Mouse (Mus musculus) regulatory T cell (primary cell): ENCODE measurements around the gene Filip1.

ENCODE experiments used
- in situ Hi-C: fragments of 300-600 bp; cut with MboI, MseI; formaldehyde crosslinking; loops from one replicate; pipeline ENCODE4 v1.15.1; 2025; ENCODE audit warnings: high pct_unique_total_duplicates

Gene Filip1

GRCm38 (mm10) chr9:79912971-79913370, 99.7 kb downstream of the Filip1 start:
- in situ Hi-C loops: no loop called here

- in situ Hi-C loops: no loop called here
Observed at GRCm38 (mm10) chr9:79910166-79910565, 102.5 kb downstream of the Filip1 start.

GRCm38 (mm10) chr9:79898815-79899214, 113.8 kb downstream of the Filip1 start:
- in situ Hi-C loops: no loop called here

GRCm38 (mm10) chr9:79894665-79895064, 118.0 kb downstream of the Filip1 start:
- in situ Hi-C loops: no loop called here

GRCm38 (mm10) chr9:79893841-79894612, 118.6 kb downstream of the Filip1 start:
- in situ Hi-C loops: no loop called here

- in situ Hi-C loops: no loop called here
Observed at GRCm38 (mm10) chr9:79892183-79892582, 120.5 kb downstream of the Filip1 start.

- in situ Hi-C loops: no loop called here
Observed at GRCm38 (mm10) chr9:79890488-79890887, 122.2 kb downstream of the Filip1 start.

GRCm38 (mm10) chr9:79889132-79889531, 123.5 kb downstream of the Filip1 start:
- in situ Hi-C loops: loop anchor here (10.0 kb wide), 1 partner anchor 116 kb away; no protein-coding TSS in a partner anchor

GRCm38 (mm10) chr9:79885244-79886210, 127.1 kb downstream of the Filip1 start:
- in situ Hi-C loops: loop anchor here (10.0 kb wide), 1 partner anchor 119 kb away; no protein-coding TSS in a partner anchor

GRCm38 (mm10) chr9:79883139-79883538, 129.5 kb downstream of the Filip1 start:
- in situ Hi-C loops: loop anchor here (10.0 kb wide), 1 partner anchor 122 kb away; no protein-coding TSS in a partner anchor

- in situ Hi-C loops: loop anchor here (10.0 kb wide), 1 partner anchor 125 kb away; no protein-coding TSS in a partner anchor
Observed at GRCm38 (mm10) chr9:79880031-79880430, 132.6 kb downstream of the Filip1 start.

GRCm38 (mm10) chr9:79875522-79876131, 137.0 kb downstream of the Filip1 start:
- in situ Hi-C loops: no loop called here

GRCm38 (mm10) chr9:79872598-79872997, 140.1 kb downstream of the Filip1 start:
- in situ Hi-C loops: no loop called here

GRCm38 (mm10) chr9:79869512-79869911, 143.1 kb downstream of the Filip1 start:
- in situ Hi-C loops: no loop called here

GRCm38 (mm10) chr9:79865998-79866397, 146.7 kb downstream of the Filip1 start:
- in situ Hi-C loops: no loop called here

- in situ Hi-C loops: no loop called here
Observed at GRCm38 (mm10) chr9:79862544-79862943, 150.1 kb downstream of the Filip1 start.

- in situ Hi-C loops: no loop called here
Observed at GRCm38 (mm10) chr9:79847099-79847498, 165.6 kb downstream of the Filip1 start.

GRCm38 (mm10) chr9:79842615-79843014, 170.0 kb downstream of the Filip1 start:
- in situ Hi-C loops: no loop called here

GRCm38 (mm10) chr9:79842028-79842427, 170.6 kb downstream of the Filip1 start:
- in situ Hi-C loops: no loop called here

GRCm38 (mm10) chr9:79831294-79831693, 181.4 kb downstream of the Filip1 start:
- in situ Hi-C loops: no loop called here

- in situ Hi-C loops: no loop called here
Observed at GRCm38 (mm10) chr9:79830874-79831273, 181.8 kb downstream of the Filip1 start.
